Mouse (Mus musculus) kidney, embryonic 14.5 days (tissue): ENCODE results near the gene Gm15217. TPM values are rescaled to one million over a fixed set of nuclear protein-coding genes. Genes with fewer than 3 reads are reported as not detected.
A peak's percentile ranks its signal among the peaks of the same experiment; 100 is the strongest.

ENCODE experiments used
- ATAC-seq: fragments of 200-750 bp; cut with Nextera tagmentation; 2 replicates; pipeline ENCODE4 v1.8.0; 2017; ENCODE audit warnings: moderate number of reproducible peaks, mild to moderate bottlenecking, moderate TSS enrichment, moderate library complexity; ENCODE audit not compliant: low FRiP score, low TSS enrichment
- H3K27ac ChIP-seq: fragments of 300-500 bp; sonication (generic); 2 replicates; pipeline ENCODE4 v1.5.1; 2014; ENCODE audit warnings: low read depth, mild to moderate bottlenecking, low read length, moderate library complexity, mixed read lengths
- H3K27me3 ChIP-seq: fragments of 300-500 bp; sonication (generic); 2 replicates; pipeline ENCODE4 v1.6.1; 2014; ENCODE audit warnings: mild to moderate bottlenecking, low read length; ENCODE audit not compliant: control insufficient read depth, insufficient read depth
- H3K36me3 ChIP-seq: fragments of 300-500 bp; sonication (generic); 2 replicates; pipeline ENCODE4 v1.6.1; 2014; ENCODE audit warnings: low read length, mixed read lengths; ENCODE audit not compliant: control insufficient read depth, insufficient read depth
- H3K4me1 ChIP-seq: fragments of 300-500 bp; sonication (generic); 2 replicates; pipeline ENCODE4 v1.6.1; 2014; ENCODE audit warnings: low read length, mixed read lengths; ENCODE audit not compliant: control insufficient read depth, insufficient read depth
- H3K4me2 ChIP-seq: fragments of 300-500 bp; sonication (generic); replicated peaks from 2 replicates; pipeline ENCODE4 v1.6.1; 2014; ENCODE audit warnings: low read depth, mild to moderate bottlenecking, low read length
- H3K4me3 ChIP-seq: fragments of 300-500 bp; sonication (generic); 2 replicates; pipeline ENCODE4 v1.5.1; 2014; ENCODE audit warnings: mild to moderate bottlenecking, low read length
- H3K9ac ChIP-seq: fragments of 300-500 bp; sonication (generic); 2 replicates; pipeline ENCODE4 v1.6.1; 2014; ENCODE audit warnings: low read depth, mild to moderate bottlenecking, low read length, moderate library complexity
- H3K9me3 ChIP-seq: fragments of 300-500 bp; sonication (generic); 2 replicates; pipeline ENCODE4 v1.6.1; 2016; ENCODE audit warnings: low read length; ENCODE audit not compliant: control insufficient read depth
- WGBS: fragments of 180-500 bp; shearing (Covaris S2); extraction: QIAGEN DNeasy Blood & Tissue Kit; methylation state at CpG from one replicate; pipeline ENCODE4 v1.1.7; 2014; 5-methylcytosine and 5-hydroxymethylcytosine counted together
- polyA plus RNA-seq: library from polyadenylated mRNA; unstranded; fragments of >200 nt; fragmentation: Nextera tagmentation; extraction: Ambion mirVana; gene quantifications from 2 replicates; pipeline ENCODE4 v1.2.1, GENCODE M21; 2014

Gm15217 gene
- polyA plus RNA-seq, 1 experiment from 2014 or later: not detected

- H3K4me2 ChIP-seq: peak overlapping the region; percentile 58
- peaks cover 6% of the 10 kb centered on the region; the same call in 1 of the 2 replicates for H3K4me1 ChIP-seq
- H3K27me3 ChIP-seq: no peaks in the 10 kb centered on the region
- H3K9me3 ChIP-seq: no peaks in the 10 kb centered on the region
- peak overlapping the region; percentile 48 for H3K9ac ChIP-seq
- WGBS: 10% methylated on average over 27 of the region's 31 CpGs
- H3K27ac ChIP-seq: no peak overlapping the region
- H3K36me3 ChIP-seq: peaks cover 15% of the 10 kb centered on the region; the same call in 1 of the 2 replicates
- peak; percentile 66; the same call in 1 of the 2 replicates for ATAC-seq
- H3K4me3 ChIP-seq: peak overlapping the region; percentile 17; the same call in 1 of the 2 replicates
These were observed 1.1 kb downstream of the Gm15217 start for GRCm38 (mm10) chr14:46380286-46380721.

DNA sequence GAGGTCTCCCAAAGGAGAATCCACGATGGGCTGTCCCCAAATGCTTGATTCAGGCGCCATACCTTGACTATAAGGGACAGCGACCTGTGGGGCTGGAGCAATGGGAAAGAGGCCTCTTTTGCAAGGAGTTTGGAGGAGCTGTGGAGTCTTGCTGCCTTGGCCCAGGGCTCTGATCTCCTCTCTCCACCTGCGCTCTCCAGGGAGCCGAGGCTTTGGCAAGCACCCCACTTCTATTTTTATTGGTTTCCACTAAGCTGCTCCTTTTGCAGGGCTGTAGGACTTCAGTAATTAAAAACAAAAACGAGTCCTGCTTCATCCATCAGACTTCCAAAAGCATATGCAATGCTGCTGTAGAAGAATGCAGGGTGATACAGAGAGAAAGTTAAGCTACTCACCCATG lies 2.2 kb downstream of the Gm15217 start:
- H3K4me2 ChIP-seq: no peak overlapping the region
- no peaks in the 10 kb centered on the region for H3K9me3 ChIP-seq
- peaks cover 15% of the 10 kb centered on the region; the same call in 1 of the 2 replicates for H3K36me3 ChIP-seq
- no peaks in the 10 kb centered on the region for H3K27me3 ChIP-seq
- no peak overlapping the region for H3K4me3 ChIP-seq
- H3K4me1 ChIP-seq: peaks cover 9% of the 10 kb centered on the region; the same call in 1 of the 2 replicates
- H3K9ac ChIP-seq: no peak overlapping the region
- H3K27ac ChIP-seq: no peak overlapping the region
- ATAC-seq: no peak
- WGBS: 58% methylated on average over 6 of the region's 6 CpGs

GRCm38 (mm10) chr14:46384946-46385691 lies 5.9 kb downstream of the Gm15217 start:
- 6% methylated on average over 14 of the region's 14 CpGs for WGBS
- peaks cover 8% of the 10 kb centered on the region; the same call in 1 of the 2 replicates for H3K27me3 ChIP-seq
- peak overlapping the region; percentile 84 for H3K4me2 ChIP-seq
- H3K9me3 ChIP-seq: no peaks in the 10 kb centered on the region
- peak overlapping the region; percentile 49 for H3K4me3 ChIP-seq
- H3K27ac ChIP-seq: peak overlapping the region; percentile 14; the same call in 1 of the 2 replicates
- peaks cover 15% of the 10 kb centered on the region; the same call in 1 of the 2 replicates for H3K36me3 ChIP-seq
- H3K4me1 ChIP-seq: peaks cover 14% of the 10 kb centered on the region; the same call in 1 of the 2 replicates
- H3K9ac ChIP-seq: peak overlapping the region; percentile 52; the same call in 1 of the 2 replicates
- ATAC-seq: no peak

DNA sequence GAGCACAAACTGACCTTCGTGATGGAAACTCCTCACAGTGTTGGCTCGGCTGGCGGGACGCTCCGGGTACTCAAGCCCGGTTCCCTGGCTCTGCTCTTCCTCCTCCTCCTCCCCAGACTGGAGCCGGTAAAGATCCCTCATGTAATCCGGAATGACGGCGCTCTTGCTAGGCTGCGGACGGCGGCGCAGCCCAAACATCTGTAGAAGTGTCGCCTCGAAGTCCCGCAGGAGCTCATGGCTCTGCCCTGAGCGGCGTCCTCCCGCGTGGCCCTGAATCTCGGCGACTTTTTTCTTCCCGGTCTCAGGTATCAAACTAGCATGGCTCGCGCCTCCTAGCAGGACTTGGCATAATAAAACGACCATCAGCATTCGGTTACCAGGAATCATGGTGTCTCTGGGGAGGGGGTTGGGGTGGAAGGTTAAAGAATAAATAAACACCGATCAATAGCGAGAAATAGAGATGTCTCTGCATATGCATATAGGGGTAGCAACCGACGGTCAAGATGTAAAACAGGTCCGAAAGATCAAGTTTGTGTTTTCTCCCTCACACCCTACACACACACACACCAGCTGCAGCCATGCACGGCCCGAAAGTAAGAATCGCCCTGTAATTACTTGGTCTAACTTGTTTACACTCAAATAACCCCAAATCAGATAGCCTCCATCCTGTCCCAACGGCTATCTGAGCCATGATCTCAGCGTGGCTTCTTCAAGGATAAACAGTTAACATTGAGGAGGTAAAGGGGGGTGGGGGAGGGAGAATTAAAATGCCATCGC lies 6.7 kb downstream of the Gm15217 start:
- H3K9ac ChIP-seq: peak overlapping the region; percentile 52
- H3K27me3 ChIP-seq: peaks cover 10% of the 10 kb centered on the region; the same call in 1 of the 2 replicates
- H3K4me3 ChIP-seq: peak overlapping the region; percentile 49
- H3K4me1 ChIP-seq: peaks cover 13% of the 10 kb centered on the region; the same call in 1 of the 2 replicates
- H3K4me2 ChIP-seq: peak overlapping the region; percentile 84
- WGBS: under 1% methylated on average over 39 of the region's 39 CpGs
- peaks cover 15% of the 10 kb centered on the region; the same call in 1 of the 2 replicates for H3K36me3 ChIP-seq
- peak overlapping the region; percentile 14; the same call in 1 of the 2 replicates for H3K27ac ChIP-seq
- H3K9me3 ChIP-seq: no peaks in the 10 kb centered on the region
- ATAC-seq: 0 out of 2 replicates have a peak, but pooled peaks have one; percentile 3

- Histone ChIP-seq H3K9me3 (no peaks in the 10 kb centered on the region), H3K4me3 (peak overlapping the region; percentile 49), H3K27ac (peak overlapping the region; percentile 85; the same call in 1 of the 2 replicates), H3K27me3 (peaks cover 10% of the 10 kb centered on the region; the same call in 1 of the 2 replicates), H3K4me1 (peaks cover 15% of the 10 kb centered on the region; the same call in 1 of the 2 replicates), H3K36me3 (peaks cover 15% of the 10 kb centered on the region; the same call in 1 of the 2 replicates), H3K4me2 (peak overlapping the region; percentile 84), H3K9ac (peak overlapping the region; percentile 52)
- 2% methylated on average over 28 of the region's 28 CpGs for WGBS
- peak; percentile 17 for ATAC-seq
These were observed 7.5 kb downstream of the Gm15217 start for GRCm38 (mm10) chr14:46386478-46387356.

DNA sequence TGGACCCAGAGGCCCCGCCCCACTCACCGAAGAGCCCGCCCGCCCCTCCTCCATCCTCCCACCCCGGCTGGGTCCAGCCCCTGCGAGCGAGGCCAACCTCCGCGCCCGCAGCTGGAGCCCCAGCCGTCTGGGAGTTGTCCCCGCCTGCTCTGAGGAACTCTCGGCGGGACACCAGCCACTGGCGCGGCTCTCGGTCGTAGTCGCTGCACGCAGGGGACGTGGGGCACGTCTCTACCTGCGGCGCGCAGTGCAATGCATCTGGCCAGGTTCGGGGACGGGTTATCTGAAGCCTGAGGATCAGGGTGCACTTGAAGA lies 8.1 kb downstream of the Gm15217 start:
- peak; percentile 85 for ATAC-seq
- Histone ChIP-seq H3K4me3 (peak overlapping the region; percentile 49), H3K9ac (peak overlapping the region; percentile 54), H3K4me2 (peak overlapping the region; percentile 84), H3K27ac (peak overlapping the region; percentile 85), H3K27me3 (peaks cover 10% of the 10 kb centered on the region), H3K36me3 (peaks cover 12% of the 10 kb centered on the region; the same call in 1 of the 2 replicates), H3K9me3 (no peaks in the 10 kb centered on the region), H3K4me1 (peaks cover 15% of the 10 kb centered on the region; the same call in 1 of the 2 replicates)
- under 1% methylated on average over 27 of the region's 27 CpGs for WGBS

- WGBS: 1% methylated on average over 41 of the region's 41 CpGs
- peaks cover 10% of the 10 kb centered on the region for H3K27me3 ChIP-seq
- peaks cover 15% of the 10 kb centered on the region; the same call in 1 of the 2 replicates for H3K4me1 ChIP-seq
- no peaks in the 10 kb centered on the region for H3K9me3 ChIP-seq
- peaks cover 10% of the 10 kb centered on the region; the same call in 1 of the 2 replicates for H3K36me3 ChIP-seq
- H3K9ac ChIP-seq: peak overlapping the region; percentile 54
- H3K4me2 ChIP-seq: peak overlapping the region; percentile 84
- peak overlapping the region; percentile 49 for H3K4me3 ChIP-seq
- peak overlapping the region; percentile 85 for H3K27ac ChIP-seq
- ATAC-seq: peak; percentile 6; the same call in 1 of the 2 replicates
These were observed 8.7 kb downstream of the Gm15217 start for GRCm38 (mm10) chr14:46387821-46388481.
